Mouse (Mus musculus): ENCODE results near the gene Chfr. TPM values are rescaled to one million over a fixed set of nuclear protein-coding genes. Genes with fewer than 3 reads are reported as not detected.

The Chfr gene
- total and polyA plus RNA-seq, 2 experiments from 2014 or later = 53.8 to 69.1 TPM

DNA sequence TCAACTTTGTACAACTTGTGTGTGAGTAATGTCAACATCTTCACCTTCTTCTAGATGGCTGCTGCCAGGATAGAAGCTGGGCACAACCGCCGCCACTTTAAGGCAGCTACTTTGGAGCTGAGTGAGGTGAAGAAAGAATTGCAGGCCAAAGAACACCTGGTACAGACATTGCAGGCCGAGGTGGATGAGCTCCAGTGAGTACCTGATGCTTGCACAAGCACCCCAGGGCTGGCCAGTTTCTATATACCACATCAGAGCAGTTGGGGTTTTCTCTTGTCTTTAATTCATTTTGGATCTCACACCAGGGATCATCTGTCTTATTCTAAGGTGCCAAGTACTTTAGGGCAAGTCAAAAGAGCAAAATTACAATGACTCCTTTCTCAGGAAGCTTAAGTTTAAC is 81.1 kb downstream of the Chfr start:
- Histone ChIP-seq H3K9ac (no peak overlapping the region), H3K4me1 (ENCODE audit: insufficient read depth) (no peaks in the 10 kb centered on the region), H3K4me3 (ENCODE audit: low read depth, low read length) (no peak overlapping the region), H3K9me3 (ENCODE audit: low read length) (no peaks in the 10 kb centered on the region), H3K27ac (ENCODE audit: low read depth, low read length) (no peak overlapping the region), H3K27me3 (ENCODE audit: insufficient read depth, low read length) (no peaks in the 10 kb centered on the region), H3K4me2 (ENCODE audit: low read depth) (no peak overlapping the region), H3K36me3 (ENCODE audit: insufficient read depth) (peaks cover 89% of the 10 kb centered on the region)
- no peak for DNase-seq
- 96% methylated on average over 3 of the region's 3 CpGs for WGBS
- no peak for ATAC-seq
- TF ChIP-seq CTCF (IDR thresholded peaks at IDR 0.05; ENCODE audit: low read depth) = no peak

DNA sequence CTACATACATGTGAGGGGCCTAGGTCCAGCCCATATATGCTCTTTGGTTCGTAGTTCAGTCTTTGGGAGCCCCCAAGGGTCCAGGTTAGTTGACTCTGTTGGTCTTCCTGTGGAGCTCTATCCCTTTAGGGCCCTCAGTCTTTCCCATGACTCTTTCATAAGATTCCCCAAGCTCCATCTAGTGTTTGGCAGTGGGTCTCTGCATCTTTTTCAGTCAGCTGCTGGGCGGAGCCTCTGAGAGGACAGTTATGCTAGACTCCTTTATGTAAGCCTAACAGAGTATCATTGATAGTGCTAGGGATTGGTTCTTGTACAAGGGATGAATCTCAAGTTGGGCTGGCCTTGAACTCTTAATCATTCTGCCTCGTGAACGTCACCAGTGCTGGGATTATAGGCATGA is 84.7 kb downstream of the Chfr start:
- 95% methylated on average over 4 of the region's 4 CpGs for WGBS
- no peaks in the 10 kb centered on the region for H3K9me3 ChIP-seq (ENCODE audit: low read length)
- no peak for TF ChIP-seq CTCF (IDR thresholded peaks at IDR 0.05; ENCODE audit: low read depth)
- no peak overlapping the region for H3K4me2 ChIP-seq (ENCODE audit: low read depth)
- ATAC-seq (no peak), DNase-seq (no peak)
- H3K4me3 ChIP-seq (ENCODE audit: low read depth, low read length) = no peak overlapping the region
- H3K9ac ChIP-seq = no peak overlapping the region
- H3K27ac ChIP-seq (ENCODE audit: low read depth, low read length) = no peak overlapping the region
- no peaks in the 10 kb centered on the region for H3K4me1 ChIP-seq (ENCODE audit: insufficient read depth)
- H3K27me3 ChIP-seq (ENCODE audit: insufficient read depth, low read length) = no peaks in the 10 kb centered on the region
- H3K36me3 ChIP-seq (ENCODE audit: insufficient read depth) = peaks cover 81% of the 10 kb centered on the region

Other genes starting within 250 kb of the Chfr start
- 10.7 and 13.7 TPM in 2 replicates for gene Gm15446, start 212.4 kb upstream of the Chfr start, total RNA-seq (2014; rRNA removed)
- gene Gm15446, start 212.4 kb upstream of the Chfr start, polyA plus RNA-seq (2015; fragmentation: Nextera tagmentation; extraction: Ambion mirVana) = 0.51 and 0.65 TPM in 2 replicates
- 23.1 and 26.6 TPM in 2 replicates for gene Zfp932, start 139.3 kb upstream of the Chfr start, total RNA-seq (2014; rRNA removed)
- gene Zfp932, start 139.3 kb upstream of the Chfr start, polyA plus RNA-seq (2015; fragmentation: Nextera tagmentation; extraction: Ambion mirVana) = 20.4 and 21.4 TPM in 2 replicates
- 0.62 and 1.7 TPM in 2 replicates for gene Gm17655, start 63.3 kb upstream of the Chfr start, total RNA-seq (2014; rRNA removed)
- 0.68 and 0.91 TPM in 2 replicates for gene Gm17655, start 63.3 kb upstream of the Chfr start, polyA plus RNA-seq (2015; fragmentation: Nextera tagmentation; extraction: Ambion mirVana)
- gene Gm35315, start 41.4 kb upstream of the Chfr start, total RNA-seq (2014; rRNA removed) = 0.23 and 0.48 TPM in 2 replicates
- 0.36 and 0.68 TPM in 2 replicates for gene Gm35315, start 41.4 kb upstream of the Chfr start, polyA plus RNA-seq (2015; fragmentation: Nextera tagmentation; extraction: Ambion mirVana)
- gene Plcxd1, start 35.9 kb upstream of the Chfr start, total RNA-seq (2014; rRNA removed) = 7.9 and 8.7 TPM in 2 replicates
- gene Plcxd1, start 35.9 kb upstream of the Chfr start, polyA plus RNA-seq (2015; fragmentation: Nextera tagmentation; extraction: Ambion mirVana) = 2.9 and 4.7 TPM in 2 replicates
- 99.2 and 103 TPM in 2 replicates for gene Gtpbp6, start 27.6 kb upstream of the Chfr start, total RNA-seq (2014; rRNA removed)
- 62.6 TPM in 2 replicates for gene Gtpbp6, start 27.6 kb upstream of the Chfr start, polyA plus RNA-seq (2015; fragmentation: Nextera tagmentation; extraction: Ambion mirVana)
- gene Zfp605, start 25.8 kb upstream of the Chfr start, total RNA-seq (2014; rRNA removed) = 20.4 and 22.3 TPM in 2 replicates
- gene Zfp605, start 25.8 kb upstream of the Chfr start, polyA plus RNA-seq (2015; fragmentation: Nextera tagmentation; extraction: Ambion mirVana) = 13.0 and 16.9 TPM in 2 replicates
- 17.8 and 25.1 TPM in 2 replicates for gene Golga3, start 40.9 kb downstream of the Chfr start, total RNA-seq (2014; rRNA removed)
- 12.7 and 15.9 TPM in 2 replicates for gene Golga3, start 40.9 kb downstream of the Chfr start, polyA plus RNA-seq (2015; fragmentation: Nextera tagmentation; extraction: Ambion mirVana)
- 31.0 and 40.2 TPM in 2 replicates for gene Ankle2, start 95.2 kb downstream of the Chfr start, total RNA-seq (2014; rRNA removed)
- 11.6 and 17.8 TPM in 2 replicates for gene Ankle2, start 95.2 kb downstream of the Chfr start, polyA plus RNA-seq (2015; fragmentation: Nextera tagmentation; extraction: Ambion mirVana)
- gene Pgam5, start 134.1 kb downstream of the Chfr start, total RNA-seq (2014; rRNA removed) = 154 and 169 TPM in 2 replicates
- gene Pgam5, start 134.1 kb downstream of the Chfr start, polyA plus RNA-seq (2015; fragmentation: Nextera tagmentation; extraction: Ambion mirVana) = 117 and 120 TPM in 2 replicates
- 3.3 and 6.7 TPM in 2 replicates for gene Pxmp2, start 150.3 kb downstream of the Chfr start, total RNA-seq (2014; rRNA removed)
- 9.6 and 11.3 TPM in 2 replicates for gene Pxmp2, start 150.3 kb downstream of the Chfr start, polyA plus RNA-seq (2015; fragmentation: Nextera tagmentation; extraction: Ambion mirVana)
- 5.5 and 6.7 TPM in 2 replicates for gene Pole, start 150.5 kb downstream of the Chfr start, total RNA-seq (2014; rRNA removed)
- gene Pole, start 150.5 kb downstream of the Chfr start, polyA plus RNA-seq (2015; fragmentation: Nextera tagmentation; extraction: Ambion mirVana) = 2.5 and 3.6 TPM in 2 replicates
- 7.9 and 10.3 TPM in 2 replicates for gene P2rx2, start 207.4 kb downstream of the Chfr start, total RNA-seq (2014; rRNA removed)
- gene P2rx2, start 207.4 kb downstream of the Chfr start, polyA plus RNA-seq (2015; fragmentation: Nextera tagmentation; extraction: Ambion mirVana) = 11.8 and 13.3 TPM in 2 replicates
- gene Lrcol1, start 208.9 kb downstream of the Chfr start, total RNA-seq (2014; rRNA removed) = not detected in 2 replicates
- not detected in 2 replicates for gene Lrcol1, start 208.9 kb downstream of the Chfr start, polyA plus RNA-seq (2015; fragmentation: Nextera tagmentation; extraction: Ambion mirVana)

Data from forebrain, postnatal 0 days (tissue).